Mouse (Mus musculus) forebrain, embryonic 11.5 days (tissue): Measurements from ENCODE around the gene Nanos2. TPM values are rescaled to one million over a fixed set of nuclear protein-coding genes. Genes with fewer than 3 reads are reported as not detected.

ENCODE experiments used
- ATAC-seq: fragments of 200-750 bp; cut with Nextera tagmentation; replicated peaks from 2 replicates; pipeline ENCODE4 v1.8.0; 2017; ENCODE audit warnings: moderate TSS enrichment; ENCODE audit not compliant: low FRiP score
- DNase-seq: peaks from one replicate; pipeline ENCODE4 v3.0.0-alpha.2; 2017; ENCODE audit warnings: low spot score
- H3K27ac ChIP-seq: fragments of 300-500 bp; sonication (generic); 2 replicates; pipeline ENCODE4 v1.5.1; 2014; ENCODE audit warnings: low read depth, low read length
- H3K27me3 ChIP-seq: fragments of 300-500 bp; sonication (generic); 2 replicates; pipeline ENCODE4 v1.6.1; 2014; ENCODE audit warnings: mild to moderate bottlenecking, low read length, mixed read lengths; ENCODE audit not compliant: control insufficient read depth, insufficient read depth
- H3K36me3 ChIP-seq: fragments of 300-500 bp; sonication (generic); 2 replicates; pipeline ENCODE4 v1.6.1; 2014; ENCODE audit warnings: mild to moderate bottlenecking, low read length, moderate library complexity, mixed read lengths; ENCODE audit not compliant: control insufficient read depth, insufficient read depth
- H3K4me1 ChIP-seq: fragments of 300-500 bp; sonication (generic); replicated peaks from 2 replicates; pipeline ENCODE4 v1.6.1; 2014; ENCODE audit warnings: low read length, mixed read lengths; ENCODE audit not compliant: control insufficient read depth, insufficient read depth
- H3K4me2 ChIP-seq: fragments of 300-500 bp; sonication (generic); 2 replicates; pipeline ENCODE4 v1.6.1; 2014; ENCODE audit warnings: low read depth, mild to moderate bottlenecking, low read length, moderate library complexity, mixed read lengths; ENCODE audit not compliant: severe bottlenecking
- H3K4me3 ChIP-seq: fragments of 300-500 bp; sonication (generic); 2 replicates; pipeline ENCODE4 v1.5.1; 2014; ENCODE audit warnings: low read depth, low read length
- H3K9ac ChIP-seq: fragments of 300-500 bp; sonication (generic); 2 replicates; pipeline ENCODE4 v1.6.1; 2014; ENCODE audit warnings: low read length
- H3K9me3 ChIP-seq: fragments of 300-500 bp; sonication (generic); 2 replicates; pipeline ENCODE4 v1.6.1; 2016; ENCODE audit warnings: low read length, mixed read lengths; ENCODE audit not compliant: control insufficient read depth
- WGBS: fragments of 180-500 bp; shearing (Covaris S2); extraction: QIAGEN DNeasy Blood & Tissue Kit; methylation state at CpG from one replicate; pipeline ENCODE4 v1.1.7; 2014; 5-methylcytosine and 5-hydroxymethylcytosine counted together
- polyA plus RNA-seq: library from polyadenylated mRNA; unstranded; fragments of >200 nt; fragmentation: Nextera tagmentation; extraction: Ambion mirVana; gene quantifications from 2 replicates; pipeline ENCODE4 v1.2.1, GENCODE M21; 2014

The Nanos2 gene
- polyA plus RNA-seq, 1 experiment from 2014 or later, result not detected

GRCm38 (mm10) chr7:18970956-18971355 is 16.2 kb upstream of the Nanos2 start:
- H3K27ac ChIP-seq, result no peak overlapping the region
- H3K9me3 ChIP-seq, result no peaks in the 10 kb centered on the region
- H3K4me3 ChIP-seq, result no peak overlapping the region
- no peaks in the 10 kb centered on the region for H3K27me3 ChIP-seq
- no peak for ATAC-seq
- DNase-seq, result no peak
- 91% methylated on average over 3 of the region's 3 CpGs for WGBS
- H3K4me1 ChIP-seq, result no peaks in the 10 kb centered on the region
- no peaks in the 10 kb centered on the region for H3K36me3 ChIP-seq
- H3K4me2 ChIP-seq, result no peak overlapping the region
- H3K9ac ChIP-seq, result no peak overlapping the region

GRCm38 (mm10) chr7:18978381-18978780 is 8.8 kb upstream of the Nanos2 start:
- DNase-seq (no peak), ATAC-seq (no peak)
- WGBS, result 94% methylated on average over 9 of the region's 9 CpGs
- no peak overlapping the region for H3K4me2 ChIP-seq
- no peak overlapping the region for H3K9ac ChIP-seq
- no peak overlapping the region for H3K27ac ChIP-seq
- no peaks in the 10 kb centered on the region for H3K27me3 ChIP-seq
- H3K9me3 ChIP-seq, result no peaks in the 10 kb centered on the region
- H3K4me1 ChIP-seq, result no peaks in the 10 kb centered on the region
- no peak overlapping the region for H3K4me3 ChIP-seq
- H3K36me3 ChIP-seq, result no peaks in the 10 kb centered on the region

- no peak for ATAC-seq
- WGBS, result 81% methylated on average over 2 of the region's 2 CpGs
- no peak overlapping the region for H3K4me2 ChIP-seq
- no peaks in the 10 kb centered on the region for H3K9me3 ChIP-seq
- no peak overlapping the region for H3K4me3 ChIP-seq
- no peaks in the 10 kb centered on the region for H3K36me3 ChIP-seq
- H3K9ac ChIP-seq, result no peak overlapping the region
- DNase-seq, result no peak
- H3K27me3 ChIP-seq, result peaks cover 2% of the 10 kb centered on the region; the same call in 1 of the 2 replicates
- H3K27ac ChIP-seq, result no peak overlapping the region
- no peaks in the 10 kb centered on the region; the same call in 1 of the 2 replicates for H3K4me1 ChIP-seq
These were observed 697 bp upstream of the Nanos2 start for GRCm38 (mm10) chr7:18986503-18986902.

GRCm38 (mm10) chr7:18987747-18988146 is 547 bp downstream of the Nanos2 start:
- Histone ChIP-seq H3K36me3 (no peaks in the 10 kb centered on the region), H3K4me3 (no peak overlapping the region), H3K9ac (no peak overlapping the region), H3K4me1 (peaks cover 4% of the 10 kb centered on the region), H3K4me2 (no peak overlapping the region), H3K9me3 (no peaks in the 10 kb centered on the region), H3K27me3 (peaks cover 13% of the 10 kb centered on the region), H3K27ac (no peak overlapping the region)
- WGBS, result 74% methylated on average over 13 of the region's 13 CpGs
- ATAC-seq, result no peak
- no peak for DNase-seq

GRCm38 (mm10) chr7:18988780-18989179 is 1.6 kb downstream of the Nanos2 start:
- peaks cover 20% of the 10 kb centered on the region for H3K27me3 ChIP-seq
- peaks cover 6% of the 10 kb centered on the region for H3K4me1 ChIP-seq
- no peak overlapping the region for H3K9ac ChIP-seq
- H3K9me3 ChIP-seq, result no peaks in the 10 kb centered on the region
- H3K4me3 ChIP-seq, result no peak overlapping the region
- WGBS, result 77% methylated on average over 6 of the region's 6 CpGs
- no peak for ATAC-seq
- H3K27ac ChIP-seq, result no peak overlapping the region
- H3K36me3 ChIP-seq, result no peaks in the 10 kb centered on the region
- H3K4me2 ChIP-seq, result no peak overlapping the region
- no peak for DNase-seq

GRCm38 (mm10) chr7:18989995-18990394 is 2.8 kb downstream of the Nanos2 start:
- Histone ChIP-seq H3K27ac (peak overlapping the region; percentile 80), H3K9me3 (no peaks in the 10 kb centered on the region), H3K4me1 (peaks cover 6% of the 10 kb centered on the region), H3K9ac (peak overlapping the region; percentile 31; the same call in 1 of the 2 replicates), H3K4me2 (peak overlapping the region; percentile 51), H3K4me3 (peak overlapping the region; percentile 47), H3K27me3 (peaks cover 20% of the 10 kb centered on the region), H3K36me3 (no peaks in the 10 kb centered on the region)
- WGBS, result 10% methylated on average over 5 of the region's 5 CpGs
- ATAC-seq (no peak), DNase-seq (no peak)

- no peaks in the 10 kb centered on the region for H3K36me3 ChIP-seq
- peak within 1 kb of the TSS; percentile 80 for H3K27ac ChIP-seq
- peak within 1 kb of the TSS; percentile 77 for H3K4me2 ChIP-seq
- WGBS, result under 1% methylated on average over 36 of the region's 37 CpGs
- H3K27me3 ChIP-seq, result peaks cover 20% of the 10 kb centered on the region
- H3K4me1 ChIP-seq, result peaks cover 6% of the 10 kb centered on the region
- peak; percentile 95 for ATAC-seq
- H3K9me3 ChIP-seq, result no peaks in the 10 kb centered on the region
- DNase-seq, result peak; percentile 100
- peak within 1 kb of the TSS; percentile 57 for H3K9ac ChIP-seq
- peak within 1 kb of the TSS; percentile 47 for H3K4me3 ChIP-seq
These were observed 3.5 kb downstream of the Nanos2 start, which contains the start of gene Mypop for GRCm38 (mm10) chr7:18990601-18991295. Gene Mypop, plus strand, starts transcription at chr7:18991245.

- Histone ChIP-seq H3K9me3 (no peaks in the 10 kb centered on the region), H3K9ac (peak overlapping the region; percentile 57), H3K36me3 (no peaks in the 10 kb centered on the region), H3K4me3 (peak overlapping the region; percentile 47), H3K4me2 (peak overlapping the region; percentile 77), H3K27ac (no peak overlapping the region), H3K27me3 (peaks cover 20% of the 10 kb centered on the region), H3K4me1 (peaks cover 6% of the 10 kb centered on the region)
- no peak for ATAC-seq
- peak; percentile 68 for DNase-seq
- WGBS, result under 1% methylated on average over 58 of the region's 59 CpGs
These were observed 4.6 kb downstream of the Nanos2 start for GRCm38 (mm10) chr7:18991660-18992293.
